Mouse (Mus musculus): ENCODE measurements around the gene BC048671.

Gene BC048671

DNA sequence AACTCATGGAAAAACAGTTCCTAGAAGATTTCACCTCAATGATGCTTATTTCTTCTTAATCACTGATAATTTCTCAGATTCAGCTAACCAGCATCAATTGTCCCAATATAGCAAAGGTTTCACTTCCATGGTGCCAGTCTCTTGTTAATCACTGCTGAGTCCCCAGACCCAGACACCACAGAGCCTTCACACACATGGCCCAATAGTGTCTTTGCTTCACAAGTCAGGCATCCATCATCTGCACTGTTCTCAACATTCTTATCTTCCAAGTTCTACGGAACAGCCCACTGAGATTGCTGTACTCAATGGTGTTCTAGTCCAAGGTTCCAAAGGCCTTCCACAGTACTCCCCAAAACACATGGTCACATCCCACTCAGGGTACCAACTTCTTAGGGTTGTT, at the start of gene BC048671:
BC048671 (plus strand) TSS at position 301 of the 400 bp plus-strand sequence.
- DNase-seq (ENCODE audit: low read depth, low spot score), result no peak

DNA sequence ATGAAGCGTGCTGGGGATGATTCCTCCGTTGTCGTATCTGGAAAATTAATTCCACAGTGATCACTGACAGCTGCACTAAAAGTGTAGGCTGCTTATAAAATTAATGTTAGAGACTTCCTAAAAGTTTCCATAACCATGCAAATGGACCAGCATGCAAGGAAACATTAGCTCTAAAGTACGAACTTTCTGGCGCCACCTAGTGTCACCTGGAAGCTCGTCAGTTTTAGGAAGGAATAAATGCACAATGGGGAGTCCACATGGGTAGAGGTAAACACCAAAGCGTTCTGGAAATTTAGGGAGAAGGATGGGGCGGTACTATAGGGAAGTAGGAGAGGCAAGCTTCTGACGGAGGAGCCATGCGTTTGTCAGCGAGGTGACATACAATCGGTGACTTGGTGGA, 12.8 kb upstream of the BC048671 start:
- DNase-seq (ENCODE audit: low read depth, low spot score), result peak; percentile 40

- no peak for DNase-seq (ENCODE audit: low read depth, low spot score)
Measured at GRCm38 (mm10) chr6:90306315-90306975, 5.4 kb downstream of the BC048671 start.

DNA sequence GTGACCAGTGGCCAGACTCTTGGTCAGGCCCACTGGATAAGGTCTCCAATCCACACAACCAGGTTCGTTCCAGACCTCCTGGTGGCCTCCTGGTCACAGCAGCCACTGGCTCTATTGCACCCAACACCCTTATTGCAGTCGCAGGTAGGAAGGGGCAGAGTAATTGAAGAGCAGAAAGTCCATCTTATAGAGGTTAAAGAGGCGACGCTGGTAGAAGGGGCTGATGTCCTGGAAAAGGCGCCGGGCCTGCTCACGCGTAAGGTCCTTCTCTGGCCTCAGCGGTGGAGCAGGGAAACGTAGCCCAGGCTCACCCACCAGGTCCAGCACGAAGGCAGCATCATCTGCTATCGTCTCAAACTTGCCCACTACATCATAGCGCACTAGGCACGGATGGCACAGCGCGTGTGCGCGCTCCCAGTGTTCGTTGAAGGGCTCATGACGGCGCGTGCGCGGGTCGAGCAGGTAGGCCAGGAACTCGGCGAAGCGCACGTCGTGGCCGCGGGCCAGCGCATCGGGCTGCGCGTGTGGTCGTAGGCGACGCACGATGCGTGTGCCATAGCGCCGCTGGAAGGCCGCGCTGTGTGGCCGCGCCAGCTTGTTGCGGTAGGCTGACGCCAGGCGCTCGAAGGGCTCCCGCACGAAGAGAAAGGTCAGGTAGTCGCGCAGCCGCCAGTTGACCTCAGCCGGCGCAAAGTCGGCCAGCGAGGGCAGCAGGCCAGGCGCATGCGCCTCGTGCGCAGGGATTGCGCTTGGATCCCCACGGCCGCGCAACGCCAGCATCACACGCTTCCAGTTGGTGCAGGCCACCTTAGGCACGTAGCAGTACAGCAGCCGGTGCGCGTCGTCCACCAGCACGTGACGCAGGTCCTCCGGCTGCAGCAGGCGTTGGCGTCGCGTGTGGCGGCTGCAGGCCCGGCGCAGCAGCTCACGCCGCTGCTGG, 8.1 kb downstream of the BC048671 start:
- peak; percentile 34 for DNase-seq (ENCODE audit: low read depth, low spot score)

- no peak for DNase-seq (ENCODE audit: low read depth, low spot score)
Measured at GRCm38 (mm10) chr6:90315961-90316360, 14.9 kb downstream of the BC048671 start.

DNA sequence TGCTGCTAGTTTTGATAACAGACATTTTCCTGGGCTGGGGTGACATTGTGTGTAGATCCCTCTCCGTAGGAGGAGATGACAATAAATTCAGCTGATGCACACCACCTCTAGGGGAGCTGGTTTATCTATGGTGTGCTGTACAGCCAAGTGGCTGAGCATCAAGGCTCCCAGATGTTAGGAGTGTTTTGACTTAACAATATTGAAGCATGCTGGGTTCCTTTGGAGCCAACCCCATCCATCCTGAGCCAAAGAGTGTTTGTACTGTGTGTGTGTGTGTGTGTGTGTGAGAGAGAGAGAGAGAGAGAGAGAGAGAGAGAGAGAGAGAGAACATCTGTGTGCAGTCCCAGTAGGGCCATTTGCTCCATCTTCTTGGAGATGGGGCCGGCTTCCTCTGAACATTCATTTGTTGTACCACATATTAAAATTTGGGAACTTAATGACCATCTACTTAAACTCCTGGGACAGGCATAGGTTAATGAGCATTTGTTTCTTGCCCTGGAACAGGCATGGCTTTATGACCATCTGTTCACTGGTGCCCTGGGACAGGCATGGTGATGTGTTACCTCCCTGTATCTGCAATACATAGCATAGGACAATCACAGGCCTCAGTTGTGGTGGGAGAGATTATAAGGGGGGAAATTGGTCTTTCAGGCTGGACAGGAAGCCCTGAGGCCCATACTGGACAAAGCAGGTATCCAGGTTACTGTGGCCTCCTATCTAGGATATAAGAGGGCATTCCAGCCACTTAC, 16.7 kb downstream of the BC048671 start:
- DNase-seq (ENCODE audit: low read depth, low spot score), result no peak

DNA sequence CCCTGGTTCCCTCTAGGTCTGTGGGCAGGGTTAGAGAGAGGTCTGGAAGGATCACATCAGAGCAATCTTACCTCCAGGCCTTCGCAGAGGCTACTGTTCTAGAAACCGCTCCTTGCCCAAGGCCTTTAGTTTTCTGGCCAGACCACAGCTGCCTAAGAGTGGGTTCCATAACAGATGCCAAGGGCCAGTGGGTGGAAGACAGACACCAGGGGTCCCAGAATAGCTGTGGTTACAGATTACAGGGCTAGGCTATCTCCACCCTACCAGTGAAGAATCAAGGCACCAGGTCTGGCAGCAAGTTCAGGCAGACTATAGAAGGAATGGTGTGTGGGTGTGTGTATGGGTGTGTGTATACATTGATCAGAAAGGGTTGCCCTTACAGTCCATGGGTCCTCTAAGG, 18.0 kb downstream of the BC048671 start:
- no peak for DNase-seq (ENCODE audit: low read depth, low spot score)

DNA sequence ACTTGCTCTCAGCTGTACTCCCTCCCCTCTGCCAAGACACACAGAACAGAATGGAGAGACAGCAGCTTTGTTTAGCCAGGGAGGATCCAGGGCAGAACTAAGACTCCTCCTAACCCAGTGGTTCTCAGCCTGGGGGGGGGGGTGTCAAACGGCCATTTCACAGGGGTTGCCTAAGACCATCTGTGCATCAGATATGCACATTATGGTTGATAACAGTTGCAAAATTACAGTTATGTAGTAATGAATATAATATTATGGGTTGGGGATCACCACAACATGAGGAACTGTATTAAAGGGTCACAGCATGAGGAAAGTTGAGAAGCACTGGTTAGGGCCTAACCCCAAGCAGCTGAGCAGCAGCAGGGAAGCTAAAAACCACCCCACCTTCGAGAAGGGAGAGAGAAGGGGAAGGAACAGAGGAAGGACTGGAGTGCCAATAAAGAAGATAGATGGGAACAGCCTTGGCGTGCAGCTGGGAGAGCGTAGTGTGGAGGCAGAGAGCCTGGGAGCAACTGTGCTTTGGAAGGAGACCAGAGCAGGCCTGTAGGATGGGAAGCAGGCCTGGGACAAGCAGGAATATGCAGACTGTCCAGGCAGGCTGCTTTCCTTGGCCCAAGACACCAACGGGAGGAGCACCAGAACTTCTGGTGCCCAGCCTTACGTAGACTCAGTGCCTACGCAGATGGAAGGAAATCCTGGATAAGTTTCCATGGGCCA, 18.6 kb downstream of the BC048671 start:
- DNase-seq (ENCODE audit: low read depth, low spot score), result no peak

GRCm38 (mm10) chr6:90320429-90320828, 19.4 kb downstream of the BC048671 start:
- DNase-seq (ENCODE audit: low read depth, low spot score), result no peak

GRCm38 (mm10) chr6:90321811-90322210, 20.8 kb downstream of the BC048671 start:
- DNase-seq (ENCODE audit: low read depth, low spot score), result no peak

DNA sequence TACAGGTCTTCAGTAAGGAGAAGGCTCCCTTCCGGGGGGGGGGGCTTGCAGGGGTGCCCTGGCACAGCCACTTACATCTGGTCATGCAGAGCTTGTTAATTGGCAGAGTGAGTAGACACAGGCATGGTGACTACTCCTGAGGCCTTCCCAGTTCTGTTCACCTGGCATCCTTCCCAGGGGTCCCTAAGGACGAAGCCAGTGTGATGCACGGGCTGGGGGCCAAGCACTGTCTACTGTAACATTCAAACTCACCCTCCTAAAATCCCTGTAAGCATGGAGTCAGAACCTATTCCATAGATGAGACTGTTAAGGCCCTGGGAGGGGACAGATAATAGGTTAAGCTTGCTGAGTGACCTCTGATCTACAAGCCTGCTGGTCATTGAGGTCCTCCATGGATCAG, 23.0 kb downstream of the BC048671 start:
- no peak for DNase-seq (ENCODE audit: low read depth, low spot score)

- no peak for DNase-seq (ENCODE audit: low read depth, low spot score)
Measured at GRCm38 (mm10) chr6:90324463-90324862, 23.4 kb downstream of the BC048671 start.

DNA sequence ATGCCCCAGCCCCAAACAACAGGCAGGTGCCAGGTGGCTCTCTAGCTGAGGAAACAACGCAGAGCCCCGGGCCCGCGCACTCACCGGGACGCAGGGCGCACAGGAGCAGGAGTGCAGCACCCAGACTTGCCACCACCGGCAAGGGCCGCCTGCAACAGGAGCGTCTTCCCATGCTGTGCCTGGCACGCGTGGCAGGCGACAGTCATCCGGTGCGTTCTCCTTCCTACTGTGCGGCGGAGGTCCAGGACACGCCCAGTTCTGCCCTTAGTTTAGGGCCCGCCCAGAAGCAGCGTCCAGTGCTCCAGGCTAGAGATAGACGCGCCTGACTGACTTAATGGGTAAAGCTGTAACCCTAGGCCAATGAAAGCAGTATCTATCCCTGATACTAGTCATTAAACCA, 24.0 kb downstream of the BC048671 start, which contains the start of gene Chst13:
Chst13 (minus strand) TSS at position 195 of the 400 bp plus-strand sequence.
- peak; percentile 66 for DNase-seq (ENCODE audit: low read depth, low spot score)

- peak; percentile 33 for DNase-seq (ENCODE audit: low read depth, low spot score)
Measured at GRCm38 (mm10) chr6:90327670-90328069, 26.7 kb downstream of the BC048671 start.

DNA sequence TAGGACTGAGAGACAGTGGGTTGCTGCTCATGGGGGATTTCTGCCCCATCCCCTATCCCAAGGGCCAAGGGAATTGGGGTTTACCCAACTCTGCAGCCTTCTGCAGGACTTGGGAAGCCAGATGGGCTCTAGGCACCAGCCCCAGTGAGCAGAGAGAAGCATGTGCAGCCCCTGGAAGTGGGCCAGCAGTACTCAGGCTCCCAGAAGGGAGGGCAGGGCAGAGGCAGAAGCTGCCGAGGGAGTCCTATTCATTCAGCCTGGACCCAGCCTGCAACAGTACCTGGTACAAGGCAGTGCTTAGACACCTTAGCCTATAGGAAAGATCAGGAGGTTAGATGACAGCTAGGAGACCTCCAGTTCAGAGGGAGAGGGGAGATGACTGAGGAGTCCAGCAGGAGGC, 28.9 kb downstream of the BC048671 start:
- DNase-seq (ENCODE audit: low read depth, low spot score), result no peak

DNA sequence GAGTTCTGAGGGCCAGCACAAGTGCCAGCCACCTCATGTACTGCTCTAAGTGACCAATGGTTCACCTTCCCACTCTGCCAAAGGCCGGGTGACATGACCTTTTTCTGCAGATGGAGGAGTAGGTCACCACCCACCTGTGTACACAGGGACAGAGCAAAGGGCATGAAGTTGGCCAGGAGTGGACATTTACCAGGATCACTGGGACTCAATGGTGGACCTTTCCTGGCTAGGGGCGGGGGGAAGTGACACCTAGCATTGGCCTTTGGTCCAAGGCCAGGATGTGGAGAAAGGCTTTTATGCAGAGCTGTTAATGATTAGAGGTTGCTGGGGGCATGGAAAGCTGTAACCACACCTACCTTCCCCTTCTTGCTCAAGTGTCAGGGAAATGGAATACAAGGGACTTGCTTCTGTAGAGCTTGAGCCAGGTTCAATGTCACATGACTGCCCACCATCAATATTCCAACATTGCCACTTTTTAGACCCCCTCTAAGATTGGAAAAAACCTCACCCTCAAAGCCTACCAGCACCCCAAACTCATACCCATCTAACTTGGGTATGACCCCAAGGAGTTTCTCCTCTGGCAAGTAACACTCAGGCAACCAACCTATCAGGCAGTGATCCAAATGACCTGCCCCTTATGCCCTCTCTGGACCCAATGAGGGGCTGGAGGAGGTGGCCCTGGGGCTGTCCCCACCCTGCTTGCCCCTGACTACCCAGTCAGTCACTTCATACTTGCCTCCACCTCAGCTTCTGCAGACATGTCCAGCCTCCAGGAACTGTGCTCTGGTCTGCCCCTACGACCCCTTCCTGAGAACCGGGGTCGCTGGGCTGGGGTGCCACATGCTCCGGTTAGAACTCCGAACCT, 31.8 kb downstream of the BC048671 start, which contains the start of gene Uroc1:
Uroc1 (plus strand) TSS at position 724 of the 865 bp plus-strand sequence.
- no peak for DNase-seq (ENCODE audit: low read depth, low spot score)

GRCm38 (mm10) chr6:90334244-90334643, 33.2 kb downstream of the BC048671 start:
- DNase-seq (ENCODE audit: low read depth, low spot score), result no peak

GRCm38 (mm10) chr6:90342343-90342742, 41.3 kb downstream of the BC048671 start:
- no peak for DNase-seq (ENCODE audit: low read depth, low spot score)

DNA sequence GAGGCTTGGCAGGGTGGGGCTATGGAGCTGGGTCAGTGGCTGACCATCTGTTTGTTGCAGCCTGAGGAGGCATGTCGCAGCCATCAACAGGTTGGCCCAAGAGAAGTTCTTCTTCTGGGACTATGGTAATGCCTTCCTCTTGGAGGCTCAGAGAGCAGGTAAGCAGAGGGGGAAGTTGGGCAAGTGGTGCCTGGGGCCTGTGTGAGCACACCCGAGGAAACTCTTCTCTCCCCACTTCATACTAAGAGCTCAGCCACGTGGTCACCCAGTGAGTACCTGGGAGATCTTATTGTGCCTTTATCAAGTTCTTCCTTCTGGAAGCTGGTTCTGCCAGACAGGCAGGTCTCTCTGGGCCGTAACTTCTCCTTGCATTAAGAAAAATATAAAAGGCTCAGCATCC, 46.2 kb downstream of the BC048671 start:
- no peak for DNase-seq (ENCODE audit: low read depth, low spot score)

DNA sequence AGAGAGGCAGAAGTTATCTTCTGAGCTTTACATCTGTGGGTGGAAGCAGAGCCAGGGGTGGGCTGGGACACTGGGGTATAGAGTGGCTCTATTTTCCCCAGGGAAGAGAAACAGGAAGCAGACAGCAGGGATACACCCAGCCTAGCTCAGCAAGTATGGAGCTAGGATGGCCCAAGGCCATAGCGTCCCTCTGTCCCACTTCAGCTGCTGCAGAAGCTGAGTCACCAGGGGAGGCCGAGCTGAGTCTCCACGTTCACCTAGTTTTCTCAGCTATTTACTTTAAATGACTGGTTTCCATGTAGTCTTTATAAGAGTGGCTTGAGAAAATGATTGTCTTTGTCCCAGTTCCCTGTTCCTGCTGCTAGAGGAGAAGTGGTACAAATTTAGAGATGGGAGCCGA, 47.5 kb downstream of the BC048671 start:
- DNase-seq (ENCODE audit: low read depth, low spot score), result no peak
